Mouse (Mus musculus) liver, postnatal 0 days (tissue): Measurements from ENCODE around the gene Gm37240. TPM values are rescaled to one million over a fixed set of nuclear protein-coding genes. Genes with fewer than 3 reads are reported as not detected.

Experiments used
- ATAC-seq: fragments of 200-750 bp; cut with Nextera tagmentation; 2 replicates; pipeline ENCODE4 v1.8.0; 2017; ENCODE audit warnings: mild to moderate bottlenecking, moderate library complexity
- DNase-seq: peaks from one replicate; pipeline ENCODE4 v3.0.0-alpha.2; 2016
- H3K27ac ChIP-seq: fragments of 300-500 bp; sonication (generic); 2 replicates; pipeline ENCODE4 v1.5.1; 2014; ENCODE audit warnings: antibody characterized with exemption, moderate library complexity, mild to moderate bottlenecking, low read depth
- H3K27me3 ChIP-seq: fragments of 300-500 bp; sonication (generic); 2 replicates; pipeline ENCODE4 v1.6.1; 2014; ENCODE audit warnings: low read length, control low read depth, mixed read lengths; ENCODE audit not compliant: insufficient read depth
- H3K36me3 ChIP-seq: fragments of 300-500 bp; sonication (generic); replicated peaks from 2 replicates; pipeline ENCODE4 v1.6.1; 2014; ENCODE audit warnings: mild to moderate bottlenecking, control low read depth, low read length, moderate library complexity, mixed read lengths; ENCODE audit not compliant: insufficient read depth
- H3K4me1 ChIP-seq: fragments of 300-500 bp; sonication (generic); 2 replicates; pipeline ENCODE4 v1.6.1; 2014; ENCODE audit warnings: antibody characterized with exemption, mild to moderate bottlenecking, control low read depth; ENCODE audit not compliant: insufficient read depth
- H3K4me2 ChIP-seq: fragments of 300-500 bp; sonication (generic); 2 replicates; pipeline ENCODE4 v1.6.1; 2014; ENCODE audit warnings: low read depth, mild to moderate bottlenecking, low read length, moderate library complexity, mixed read lengths
- H3K4me3 ChIP-seq: fragments of 300-500 bp; sonication (generic); 2 replicates; pipeline ENCODE4 v1.5.1; 2014; ENCODE audit warnings: low read depth, low read length
- H3K9ac ChIP-seq: fragments of 300-500 bp; sonication (generic); replicated peaks from 2 replicates; pipeline ENCODE4 v1.6.1; 2014; ENCODE audit warnings: mild to moderate bottlenecking, moderate library complexity
- H3K9me3 ChIP-seq: fragments of 300-500 bp; sonication (generic); 2 replicates; pipeline ENCODE4 v1.6.1; 2016; ENCODE audit warnings: mild to moderate bottlenecking, control low read depth, low read length, mixed read lengths
- CTCF ChIP-seq: sonication (generic); IDR thresholded peaks from 2 replicates; pipeline ENCODE4 v1.5.1; 2016; ENCODE audit warnings: antibody characterized with exemption, low read depth
- EP300 ChIP-seq: IDR thresholded peaks from 2 replicates; pipeline ENCODE4 v1.6.1; 2016; ENCODE audit warnings: antibody characterized with exemption, low read depth, mild to moderate bottlenecking
- WGBS: fragments of 180-500 bp; shearing (Covaris S2); extraction: QIAGEN DNeasy Blood & Tissue Kit; methylation state at CpG from one replicate; pipeline ENCODE4 v1.1.7; 2014; ENCODE audit not compliant: insufficient replicate concordance; 5-methylcytosine and 5-hydroxymethylcytosine counted together
- polyA plus RNA-seq: library from polyadenylated mRNA; unstranded; fragments of >200 nt; fragmentation: Nextera tagmentation; extraction: Ambion mirVana; gene quantifications from 2 replicates; pipeline ENCODE4 v1.2.1, GENCODE M21; 2015

The Gm37240 gene
- polyA plus RNA-seq, 1 experiment from 2014 or later = 0.72 TPM

GRCm38 (mm10) chr3:84914284-84914683, 973.0 kb downstream of the Gm37240 start:
- Histone ChIP-seq H3K4me2 (no peak overlapping the region), H3K27me3 (no peaks in the 10 kb centered on the region), H3K4me3 (no peak overlapping the region), H3K27ac (no peak overlapping the region), H3K36me3 (no peaks in the 10 kb centered on the region; the same call in 1 of the 2 replicates), H3K4me1 (0 out of 2 replicates have a peak, but pooled peaks cover 2% of the 10 kb centered on the region), H3K9me3 (no peaks in the 10 kb centered on the region), H3K9ac (no peak overlapping the region)
- WGBS = 38% methylated on average over 1 of the region's 1 CpGs
- DNase-seq (no peak), ATAC-seq (no peak)
- TF ChIP-seq CTCF = peak; percentile 38; the same call in 1 of the 2 replicates
- no peak for TF ChIP-seq EP300

- no peak for ATAC-seq
Observed at GRCm38 (mm10) chr3:84906528-84906927, 980.8 kb downstream of the Gm37240 start.

DNA sequence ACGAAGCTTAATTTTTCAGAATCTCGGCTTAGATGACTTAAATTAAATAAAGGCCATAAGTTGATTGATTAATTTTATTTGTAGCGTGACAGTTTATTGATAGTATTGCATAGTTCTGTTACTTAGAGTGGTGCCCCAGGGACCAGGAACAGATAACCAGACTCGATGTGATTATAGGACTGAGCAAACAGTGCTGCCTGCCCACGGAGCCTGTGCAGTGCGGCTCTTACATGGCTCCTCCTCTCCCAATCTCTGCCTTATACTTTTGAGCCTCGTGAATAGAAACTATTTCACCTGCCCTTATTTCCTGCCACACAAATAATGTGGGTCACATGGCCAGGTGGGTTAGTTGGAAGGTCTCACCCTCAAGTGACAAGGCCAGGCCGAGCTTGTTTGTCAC, 989.4 kb downstream of the Gm37240 start:
- Histone ChIP-seq H3K4me3 (no peak overlapping the region), H3K4me1 (no peaks in the 10 kb centered on the region), H3K27ac (no peak overlapping the region), H3K9me3 (no peaks in the 10 kb centered on the region), H3K4me2 (no peak overlapping the region), H3K27me3 (no peaks in the 10 kb centered on the region), H3K9ac (no peak overlapping the region), H3K36me3 (no peaks in the 10 kb centered on the region)
- ATAC-seq (no peak), DNase-seq (no peak)
- WGBS = 71% methylated on average over 8 of the region's 8 CpGs
- TF ChIP-seq CTCF (no peak), EP300 (no peak)

More at GRCm38 (mm10) chr3:84906528-84906927, 980.8 kb downstream of the Gm37240 start:
- no peak overlapping the region for H3K9ac ChIP-seq
- H3K9me3 ChIP-seq = no peaks in the 10 kb centered on the region
- WGBS = 21% methylated on average over 1 of the region's 1 CpGs
- TF ChIP-seq CTCF (peak; percentile 74), EP300 (no peak)
- no peak overlapping the region for H3K4me3 ChIP-seq
- H3K4me2 ChIP-seq = no peak overlapping the region
- H3K27ac ChIP-seq = no peak overlapping the region
- DNase-seq = no peak
- H3K36me3 ChIP-seq = peaks cover 5% of the 10 kb centered on the region; the same call in 1 of the 2 replicates
- H3K27me3 ChIP-seq = no peaks in the 10 kb centered on the region
- H3K4me1 ChIP-seq = no peaks in the 10 kb centered on the region

GRCm38 (mm10) chr3:84890983-84891382, 996.3 kb downstream of the Gm37240 start:
- no peaks in the 10 kb centered on the region for H3K36me3 ChIP-seq
- 88% methylated on average over 5 of the region's 5 CpGs for WGBS
- H3K4me2 ChIP-seq = no peak overlapping the region
- TF ChIP-seq EP300 (no peak), CTCF (no peak)
- no peak overlapping the region for H3K27ac ChIP-seq
- ATAC-seq (no peak), DNase-seq (no peak)
- H3K9ac ChIP-seq = no peak overlapping the region
- no peaks in the 10 kb centered on the region for H3K27me3 ChIP-seq
- H3K4me3 ChIP-seq = no peak overlapping the region
- no peaks in the 10 kb centered on the region for H3K9me3 ChIP-seq
- no peaks in the 10 kb centered on the region for H3K4me1 ChIP-seq

DNA sequence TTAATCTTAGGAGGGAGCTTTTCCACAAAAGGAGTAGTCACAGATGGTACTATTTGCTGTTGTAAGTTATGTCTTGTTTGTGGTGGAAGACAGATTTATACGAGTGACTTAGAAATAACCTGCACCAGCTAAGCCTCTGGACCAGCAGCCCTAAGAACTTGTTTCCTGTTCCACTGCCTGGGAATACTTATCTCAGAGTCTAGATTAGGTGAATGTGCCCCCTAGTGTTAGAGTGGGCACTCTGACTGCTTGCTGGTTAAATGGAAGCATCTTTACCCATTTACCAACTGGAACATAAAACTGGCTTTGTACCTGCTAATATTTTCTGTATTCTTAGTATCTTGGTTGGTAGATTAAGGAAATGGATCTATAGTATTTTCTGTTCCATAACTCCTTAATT, 997.7 kb downstream of the Gm37240 start:
- Histone ChIP-seq H3K4me3 (no peak overlapping the region), H3K27me3 (no peaks in the 10 kb centered on the region), H3K9me3 (no peaks in the 10 kb centered on the region), H3K4me1 (peaks cover 2% of the 10 kb centered on the region; the same call in 1 of the 2 replicates), H3K9ac (no peak overlapping the region), H3K4me2 (no peak overlapping the region), H3K36me3 (no peaks in the 10 kb centered on the region), H3K27ac (no peak overlapping the region)
- ATAC-seq = no peak
- no peak for DNase-seq
- TF ChIP-seq CTCF = peak; percentile 65
- TF ChIP-seq EP300 = no peak
- WGBS = 43% methylated on average over 1 of the region's 1 CpGs

- H3K9me3 ChIP-seq = no peaks in the 10 kb centered on the region
- 29% methylated on average over 11 of the region's 11 CpGs for WGBS
- no peaks in the 10 kb centered on the region for H3K36me3 ChIP-seq
- peak; percentile 61 for ATAC-seq
- DNase-seq = peak; percentile 23
- H3K4me2 ChIP-seq = no peak overlapping the region
- H3K27me3 ChIP-seq = no peaks in the 10 kb centered on the region
- no peak overlapping the region for H3K9ac ChIP-seq
- H3K4me1 ChIP-seq = peaks cover 10% of the 10 kb centered on the region
- no peak overlapping the region for H3K27ac ChIP-seq
- TF ChIP-seq EP300 (no peak), CTCF (no peak)
- H3K4me3 ChIP-seq = no peak overlapping the region
Observed at GRCm38 (mm10) chr3:84883817-84884483, 1003.4 kb downstream of the Gm37240 start.
